Mouse (Mus musculus) brain, embryonic 14.5 days (tissue): ENCODE measurements around the gene Ppp1r15b.

ENCODE experiments used
- CTCF ChIP-seq: fragments of 200-500 bp; IDR thresholded peaks from 2 replicates; pipeline ENCODE4 v1.5.1; 2012; ENCODE audit warnings: inconsistent platforms, mild to moderate bottlenecking, moderate library complexity, borderline replicate concordance; ENCODE audit not compliant: insufficient read depth, insufficient read length; ENCODE audit errors: extremely low read depth
- POLR2A ChIP-seq: fragments of 200-500 bp; IDR thresholded peaks from 2 replicates; pipeline ENCODE4 v1.6.1; 2012; ENCODE audit warnings: mild to moderate bottlenecking, inconsistent platforms, borderline replicate concordance; ENCODE audit not compliant: poor library complexity, insufficient read depth, insufficient read length, severe bottlenecking; ENCODE audit errors: extremely low read depth

DNA sequence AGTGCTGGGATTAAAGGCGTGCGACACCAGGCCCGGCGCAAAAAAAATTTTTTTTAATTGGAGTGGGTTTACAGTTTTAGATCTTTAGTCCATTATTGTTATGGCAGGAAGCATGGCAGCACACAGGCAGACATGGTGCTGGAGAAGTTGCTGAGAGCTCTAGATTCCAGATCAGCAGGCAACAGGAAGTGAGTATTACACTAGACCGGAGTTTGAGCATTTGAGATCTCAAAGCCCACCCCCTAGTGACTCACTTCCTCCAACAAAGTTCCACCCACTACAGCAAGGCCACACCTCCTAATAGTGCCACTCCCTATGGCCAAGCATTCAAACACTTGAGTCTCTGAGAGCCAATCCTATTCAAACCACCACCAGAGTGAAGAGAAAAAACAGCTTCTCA is 12.8 kb upstream of the Ppp1r15b start:
- TF ChIP-seq CTCF (no peak), POLR2A (no peak)
